Mouse (Mus musculus) heart, adult 2 months (tissue): Measurements from ENCODE around the gene Sidt1.
A peak's percentile ranks its signal among the peaks of the same experiment; 100 is the strongest.

Source experiments
- CTCF ChIP-seq: fragments of 200-600 bp; IDR thresholded peaks from 2 replicates; pipeline ENCODE4 v1.8.1; 2022; ENCODE audit warnings: antibody characterized with exemption, mild to moderate bottlenecking, moderate library complexity
- POLR2A ChIP-seq: fragments of 200-500 bp; IDR thresholded peaks from 2 replicates; pipeline ENCODE4 v1.6.1; 2011; ENCODE audit warnings: mild to moderate bottlenecking, low read depth, low read length, control low read depth; ENCODE audit not compliant: insufficient read depth

DNA sequence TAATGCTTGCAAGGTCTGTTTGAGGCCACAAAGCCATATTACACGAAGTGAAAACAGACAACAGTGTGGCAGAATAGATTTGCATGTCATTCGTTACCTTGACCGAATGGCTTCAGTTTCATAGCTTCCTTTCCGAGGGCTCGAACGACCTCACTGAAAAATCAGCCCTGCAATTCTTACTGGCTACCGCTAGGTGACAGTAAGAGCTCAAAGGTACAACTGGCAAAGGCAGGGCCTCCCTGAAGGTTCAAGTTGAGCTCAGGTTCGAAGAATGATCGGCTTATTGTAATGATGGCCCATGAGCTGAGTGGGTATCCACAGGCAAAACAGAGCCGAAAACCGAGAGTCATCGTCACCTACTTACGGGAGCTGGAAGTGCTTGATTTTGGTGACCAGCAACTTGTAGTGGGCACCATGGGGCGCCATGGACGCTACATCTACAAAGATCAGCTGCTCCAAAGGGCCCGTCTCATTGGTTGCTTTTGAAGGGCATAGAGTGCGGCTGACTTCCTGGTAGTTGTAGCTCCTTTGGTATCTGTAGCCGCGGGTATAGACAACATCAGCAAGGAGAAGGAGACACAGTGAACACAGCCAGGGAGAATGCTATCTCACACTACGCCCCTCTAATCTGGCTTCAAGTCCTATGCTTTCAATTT is 33.4 kb downstream of the Sidt1 start:
- TF ChIP-seq POLR2A (no peak), CTCF (peak; percentile 91)
